Mouse (Mus musculus): ENCODE results near the gene Bpifb4. TPM values are rescaled to one million over a fixed set of nuclear protein-coding genes. Genes with fewer than 3 reads are reported as not detected.

Gene Bpifb4
- total RNA-seq (2022): not detected

- no peak for DNase-seq (ENCODE audit: low spot score in 2 of 2)
Measured at GRCm38 (mm10) chr2:153937843-153938242, at the start of gene Bpifb4. Gene Bpifb4 (plus strand): TSS chr2:153938212.

GRCm38 (mm10) chr2:153899111-153899510, 38.9 kb upstream of the Bpifb4 start:
- DNase-seq (ENCODE audit: low spot score in 2 of 2): no peak

- DNase-seq (ENCODE audit: low spot score in 2 of 2): no peak
Measured at GRCm38 (mm10) chr2:153900088-153900487, 37.9 kb upstream of the Bpifb4 start, which contains the start of gene Bpifb6. Gene Bpifb6 (plus strand): TSS chr2:153900388.

DNA sequence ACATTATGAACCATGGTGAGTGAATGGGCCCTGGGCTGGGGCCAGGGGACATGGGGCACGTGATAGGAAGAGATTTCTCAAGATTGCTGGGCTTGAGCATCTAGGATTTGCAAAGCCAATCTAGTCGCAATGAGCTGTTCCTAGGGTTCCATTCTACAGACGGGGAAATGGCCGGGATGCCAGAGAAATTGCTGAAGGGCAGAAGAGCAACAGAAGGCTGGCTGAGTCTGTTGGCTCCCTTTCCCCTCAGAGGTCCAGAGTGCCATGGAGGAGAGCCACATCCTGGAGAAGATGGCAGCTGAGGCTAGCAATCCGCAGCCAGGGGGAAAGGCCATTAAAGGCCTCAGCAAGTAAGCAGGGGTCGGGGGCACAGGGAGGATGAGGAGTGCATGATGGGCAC, 35.3 kb upstream of the Bpifb4 start:
- DNase-seq (ENCODE audit: low spot score in 2 of 2): no peak

GRCm38 (mm10) chr2:153906626-153907025, 31.4 kb upstream of the Bpifb4 start:
- no peak for DNase-seq (ENCODE audit: low spot score in 2 of 2)

GRCm38 (mm10) chr2:153914151-153914550, 23.9 kb upstream of the Bpifb4 start:
- DNase-seq (ENCODE audit: low spot score in 2 of 2): peak; percentile 14 to 29

GRCm38 (mm10) chr2:153917930-153918329, 20.1 kb upstream of the Bpifb4 start, which contains the start of gene Bpifb3:
Gene Bpifb3 (plus strand): TSS chr2:153918230.
- DNase-seq (ENCODE audit: low spot score in 2 of 2): no peak

DNA sequence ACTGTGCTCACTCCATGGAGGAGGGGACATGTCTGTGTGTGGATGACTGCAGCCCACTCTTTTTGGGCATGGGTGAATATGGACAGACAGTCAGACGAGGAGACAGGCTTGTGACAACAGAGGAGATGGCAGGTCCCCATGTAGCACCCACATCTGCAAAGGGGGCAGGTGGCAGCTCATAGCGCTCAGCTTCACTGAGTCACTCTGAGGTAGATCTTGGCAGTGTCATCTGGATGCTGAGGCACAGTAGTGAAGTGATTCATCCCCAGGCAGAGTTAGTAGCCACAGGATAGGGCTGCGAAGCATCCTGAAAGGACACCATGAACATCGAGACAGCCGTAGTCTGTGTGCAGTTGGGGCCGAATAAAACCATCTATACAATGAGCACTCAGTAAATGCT, 16.8 kb upstream of the Bpifb4 start:
- no peak for DNase-seq (ENCODE audit: low spot score in 2 of 2)

DNA sequence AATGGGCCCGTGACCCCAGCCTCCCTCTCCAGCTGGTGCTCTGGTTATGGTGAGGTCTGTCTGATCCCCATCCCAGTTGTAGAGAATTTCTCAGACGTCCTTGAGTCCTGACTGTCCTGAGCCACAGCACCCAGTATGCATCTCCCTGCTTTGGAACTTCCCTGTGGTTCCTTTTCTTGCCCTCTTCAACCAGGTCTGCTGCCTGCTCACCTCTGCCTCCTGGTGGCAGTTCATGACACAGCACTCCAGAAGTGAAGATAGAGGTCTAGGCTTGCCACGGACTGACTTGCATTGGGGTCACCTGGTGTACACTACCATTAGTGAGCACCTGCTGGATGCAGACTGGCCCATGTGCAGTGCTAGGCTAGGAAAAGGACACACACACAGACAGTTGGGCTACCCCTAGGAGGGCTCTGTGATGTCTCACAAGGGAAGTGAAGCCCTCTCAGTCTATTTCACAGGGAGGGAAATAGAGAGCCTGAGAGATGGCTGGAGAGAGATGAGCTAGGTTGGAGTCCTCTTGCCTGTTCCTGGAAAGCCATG, 8.1 kb upstream of the Bpifb4 start:
- DNase-seq (ENCODE audit: low spot score in 2 of 2): peak in 1 of 2 experiments; percentile 24

DNA sequence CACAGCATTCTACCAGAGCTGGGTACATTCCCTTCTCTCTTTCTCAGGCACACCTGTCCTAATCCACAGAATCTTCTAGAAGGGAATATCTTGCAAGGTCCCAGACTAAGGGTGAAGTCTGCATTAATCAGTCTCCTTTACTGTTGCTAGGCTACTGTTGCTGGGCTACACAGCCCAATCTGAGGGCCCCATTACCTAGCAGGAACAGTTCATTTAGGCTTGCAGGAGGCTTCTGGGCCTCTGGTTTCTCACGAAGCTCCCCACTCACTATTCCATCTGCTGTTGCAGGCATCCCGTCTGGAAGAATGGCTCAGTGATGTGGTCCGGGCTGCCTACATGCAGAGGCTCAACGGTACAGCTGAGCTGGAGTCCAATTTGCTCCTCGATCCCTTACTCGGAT, 6.9 kb upstream of the Bpifb4 start:
- peak in 1 of 2 experiments; percentile 19 for DNase-seq (ENCODE audit: low spot score in 2 of 2)

GRCm38 (mm10) chr2:153933311-153933710, 4.7 kb upstream of the Bpifb4 start:
- DNase-seq (ENCODE audit: low spot score in 2 of 2): no peak

DNA sequence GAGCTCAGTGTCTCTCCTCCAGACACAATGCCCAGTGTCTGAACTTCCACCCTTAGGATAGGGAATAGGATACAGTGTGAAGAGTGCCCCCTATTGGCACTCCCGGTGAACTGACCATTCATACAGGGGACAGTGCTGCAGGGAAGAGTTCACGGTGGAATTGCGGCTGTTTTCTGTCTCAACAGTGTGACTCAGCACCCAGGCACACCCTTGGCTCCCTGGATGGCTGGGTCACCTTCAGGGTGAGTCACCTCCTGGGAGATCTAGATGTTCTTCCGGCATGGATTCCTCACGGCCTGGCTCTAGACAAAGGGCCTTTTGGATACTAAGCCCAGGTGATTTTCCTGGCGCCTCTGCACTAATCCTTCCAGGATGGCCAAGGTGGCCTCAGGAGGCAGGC, 2.7 kb upstream of the Bpifb4 start:
- no peak for DNase-seq (ENCODE audit: low spot score in 2 of 2)

- DNase-seq (ENCODE audit: low spot score in 2 of 2): peak in 1 of 2 experiments; percentile 67
Measured at GRCm38 (mm10) chr2:153943537-153943936, 5.5 kb downstream of the Bpifb4 start.

DNA sequence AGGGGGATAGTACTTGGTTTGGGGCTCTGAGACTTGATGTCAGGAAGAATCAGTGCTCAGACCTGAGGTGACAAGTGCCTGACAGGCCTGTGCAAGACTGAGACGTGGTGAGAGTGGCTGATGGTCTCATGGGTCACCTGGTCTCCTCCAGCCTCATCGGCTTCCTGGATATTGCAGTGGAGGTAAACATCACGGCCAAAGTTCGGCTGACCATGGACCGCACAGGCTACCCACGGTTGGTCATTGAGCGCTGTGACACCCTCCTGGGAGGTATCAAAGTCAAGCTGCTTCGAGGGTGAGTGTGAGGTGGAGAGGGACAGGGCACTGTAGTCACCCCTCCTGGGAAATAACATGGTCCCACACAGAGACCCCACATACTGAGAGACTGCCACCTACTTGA, 6.6 kb downstream of the Bpifb4 start:
- DNase-seq (ENCODE audit: low spot score in 2 of 2): no peak

DNA sequence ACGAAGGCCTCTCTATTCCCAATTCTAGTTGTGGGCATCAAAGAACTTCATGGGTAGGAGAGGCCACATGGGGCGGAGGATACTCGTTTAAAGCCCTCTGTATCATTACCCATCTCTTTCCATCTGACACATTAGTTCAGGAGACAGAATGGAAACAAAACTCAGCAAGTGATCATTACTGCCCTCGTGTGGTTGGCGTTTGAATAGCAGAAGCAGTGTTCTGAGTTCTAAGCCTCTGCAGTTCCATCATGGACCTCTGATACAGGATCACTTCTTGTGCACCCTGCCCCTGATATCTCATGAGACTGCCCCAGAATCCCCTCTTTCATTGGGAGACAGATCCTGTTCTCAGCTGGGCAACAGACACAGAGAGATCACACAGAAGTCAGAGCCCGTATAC, 14.9 kb downstream of the Bpifb4 start:
- DNase-seq (ENCODE audit: low spot score in 2 of 2): peak in 1 of 2 experiments; percentile 82

- DNase-seq (ENCODE audit: low spot score in 2 of 2): peak in 1 of 2 experiments; percentile 17
Measured at GRCm38 (mm10) chr2:153953836-153954235, 15.8 kb downstream of the Bpifb4 start.

DNA sequence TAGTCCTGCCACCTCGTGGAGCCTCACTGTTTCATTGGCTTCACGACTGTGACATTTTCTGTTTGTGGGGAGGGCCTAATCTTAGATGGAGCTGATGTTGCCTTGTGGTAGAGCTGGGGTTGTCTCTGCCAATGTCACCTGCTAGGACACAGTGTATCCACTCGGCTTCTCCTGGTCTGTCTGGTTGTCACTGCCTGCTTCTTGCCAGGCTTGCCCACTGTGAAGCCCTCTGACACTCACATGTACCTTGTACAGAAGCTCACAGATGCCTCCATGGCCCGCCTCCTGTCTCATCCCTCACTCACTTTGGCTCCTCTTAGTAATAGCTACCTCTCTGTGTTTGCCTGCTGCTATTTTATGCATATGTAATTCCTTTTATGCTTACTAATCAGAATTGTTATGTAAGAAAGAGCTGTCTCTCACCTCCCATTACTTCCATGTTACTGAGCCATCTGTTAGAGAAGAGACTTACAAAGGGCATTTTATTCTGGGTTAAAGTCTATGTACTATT, 24.9 kb downstream of the Bpifb4 start:
- DNase-seq (ENCODE audit: low spot score in 2 of 2): peak; percentile 19 to 21

GRCm38 (mm10) chr2:153963334-153963733, 25.3 kb downstream of the Bpifb4 start:
- DNase-seq (ENCODE audit: low spot score in 2 of 2): no peak

GRCm38 (mm10) chr2:153970221-153970620, 32.2 kb downstream of the Bpifb4 start:
- DNase-seq (ENCODE audit: low spot score in 2 of 2): peak; percentile 13 to 17

DNA sequence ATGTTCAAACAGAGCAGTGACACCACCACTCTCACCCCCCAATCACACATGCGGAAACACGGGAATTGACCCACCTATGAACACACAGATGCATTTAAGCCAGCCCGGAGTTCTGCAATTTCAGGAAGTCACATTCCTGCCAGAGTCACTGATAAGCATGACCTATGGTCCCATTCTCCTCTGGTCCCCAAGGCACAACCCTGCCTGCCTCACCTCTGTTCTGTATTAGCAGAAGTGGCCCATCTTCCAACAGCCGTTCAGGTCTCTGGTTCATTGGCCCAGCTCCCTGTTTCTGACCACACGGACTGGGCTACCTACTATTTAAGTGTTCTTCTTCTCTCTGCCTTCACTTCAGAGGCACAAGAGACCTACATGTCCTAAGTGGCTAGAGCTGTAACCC, 36.6 kb downstream of the Bpifb4 start, which contains the start of gene Bpifa6:
Gene Bpifa6, plus strand, starts transcription at position 364 of the 400 bp plus-strand sequence.
- DNase-seq (ENCODE audit: low spot score in 2 of 2): no peak

- DNase-seq (ENCODE audit: low spot score in 2 of 2): peak; percentile 42 to 78
Measured at GRCm38 (mm10) chr2:153995770-153996169, 57.8 kb downstream of the Bpifb4 start.

DNA sequence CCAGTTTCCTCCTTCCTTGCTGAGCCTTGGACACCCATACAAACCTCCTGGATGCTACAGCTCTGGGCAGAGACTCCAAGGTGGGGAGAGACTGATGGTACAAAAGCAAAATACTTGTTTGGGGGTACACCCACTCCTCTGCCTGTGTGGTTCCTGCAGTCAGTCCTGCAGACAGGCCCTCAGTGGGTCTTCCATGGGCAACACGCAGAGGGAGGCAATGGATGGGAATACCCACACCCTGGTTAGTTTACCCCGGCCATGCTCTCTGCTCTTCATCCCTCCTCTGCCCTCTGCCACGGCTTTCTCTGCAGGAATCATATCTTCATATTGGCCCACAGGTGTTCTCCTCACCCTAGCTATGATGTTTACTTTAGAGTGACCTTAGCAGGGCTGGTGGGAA, 62.5 kb downstream of the Bpifb4 start:
- DNase-seq (ENCODE audit: low spot score in 2 of 2): no peak

DNA sequence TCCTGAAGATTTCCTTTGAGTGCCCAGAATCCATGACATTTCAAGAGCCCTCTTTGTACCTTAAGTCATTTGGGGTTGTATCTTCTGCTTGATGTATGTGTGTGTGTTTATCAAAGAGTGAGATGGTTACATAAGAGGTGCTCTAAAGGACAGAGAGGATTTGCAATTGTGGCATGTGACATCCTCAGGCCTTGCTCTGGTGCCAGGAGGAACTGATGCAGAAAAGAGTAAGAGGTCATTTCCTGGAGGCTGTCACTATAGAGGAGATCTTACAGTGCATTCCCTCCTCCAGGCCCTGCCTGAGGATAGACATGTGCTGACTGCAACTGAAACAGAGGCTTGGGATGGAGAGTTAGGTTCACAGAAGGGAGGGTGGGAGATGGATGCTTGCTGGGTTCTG, 63.0 kb downstream of the Bpifb4 start:
- no peak for DNase-seq (ENCODE audit: low spot score in 2 of 2)

All from layer of hippocampus, adult 8-10 months (tissue).